Mouse (Mus musculus) megakaryocyte progenitor cell, adult 5-6 weeks (primary cell): Measurements from ENCODE around the gene H2-T3. TPM values are rescaled to one million over a fixed set of nuclear protein-coding genes. Genes with fewer than 3 reads are reported as not detected.
"Not testable (repeated sequence)": the region's sequence is repeated elsewhere in the genome, so short reads cannot be mapped to it uniquely, and the experiment has no call there.

Source experiments
- ATAC-seq: replicated peaks from 2 replicates; pipeline ENCODE4 v1.8.0; 2016; ENCODE audit warnings: mild to moderate bottlenecking, moderate TSS enrichment, inconsistent platforms; ENCODE audit not compliant: poor library complexity
- total RNA-seq, 2 experiments: library from RNA; stranded (forward) in 1 of 2; stranded (reverse) in 1 of 2; fragments of 157-497, 149-512 nt in 1 of 2; fragments of 200-1000 nt in 1 of 2; gene quantifications; 2 replicates each; pipeline versions ENCODE4 v1.2.3 to v1.2.4; 2015 to 2017

Gene H2-T3
- total RNA-seq, 2 experiments from 2014 or later, result not detected

GRCm38 (mm10) chr17:36179446-36179845 is 10.6 kb downstream of the H2-T3 start:
- not testable (repeated sequence) for ATAC-seq

- ATAC-seq, result peak; percentile 69
Observed at GRCm38 (mm10) chr17:36178938-36179337, 11.1 kb downstream of the H2-T3 start.

- not testable (repeated sequence) for ATAC-seq
Observed at GRCm38 (mm10) chr17:36176132-36176531, 14.0 kb downstream of the H2-T3 start.

- no peak for ATAC-seq
Observed at GRCm38 (mm10) chr17:36170287-36170814, 19.7 kb downstream of the H2-T3 start.

- ATAC-seq, result no peak
Observed at GRCm38 (mm10) chr17:36169753-36170152, 20.3 kb downstream of the H2-T3 start.

- not testable (repeated sequence) for ATAC-seq
Observed at GRCm38 (mm10) chr17:36169094-36169493, 21.0 kb downstream of the H2-T3 start.

- 0 out of 2 replicates have a peak, but pooled peaks have one; percentile 4 for ATAC-seq
Observed at GRCm38 (mm10) chr17:36168039-36168652, 21.9 kb downstream of the H2-T3 start, which contains the start of gene Gm8909. Gm8909 (minus strand) TSS chr17:36168537.

GRCm38 (mm10) chr17:36167306-36168038 is 22.6 kb downstream of the H2-T3 start:
- ATAC-seq, result peak; percentile 60

- not testable (repeated sequence) for ATAC-seq
Observed at GRCm38 (mm10) chr17:36166901-36167300, 23.2 kb downstream of the H2-T3 start.

GRCm38 (mm10) chr17:36161129-36162051 is 28.7 kb downstream of the H2-T3 start:
- peak; percentile 65 for ATAC-seq

- ATAC-seq, result not testable (repeated sequence)
Observed at GRCm38 (mm10) chr17:36158264-36158663, 31.8 kb downstream of the H2-T3 start.

GRCm38 (mm10) chr17:36157782-36158181 is 32.3 kb downstream of the H2-T3 start:
- 0 out of 2 replicates have a peak, but pooled peaks have one; percentile 27 for ATAC-seq

GRCm38 (mm10) chr17:36154271-36155149 is 35.6 kb downstream of the H2-T3 start:
- ATAC-seq, result no peak

GRCm38 (mm10) chr17:36151200-36151599 is 38.9 kb downstream of the H2-T3 start:
- not testable (repeated sequence) for ATAC-seq

GRCm38 (mm10) chr17:36148468-36148867 is 41.6 kb downstream of the H2-T3 start:
- ATAC-seq, result not testable (repeated sequence)

GRCm38 (mm10) chr17:36146937-36147336 is 43.1 kb downstream of the H2-T3 start:
- not testable (repeated sequence) for ATAC-seq

GRCm38 (mm10) chr17:36145861-36146156 is 44.3 kb downstream of the H2-T3 start:
- 0 out of 2 replicates have a peak, but pooled peaks have one; percentile 13 for ATAC-seq

GRCm38 (mm10) chr17:36145111-36145860 is 44.8 kb downstream of the H2-T3 start:
- ATAC-seq, result peak; percentile 70

- ATAC-seq, result not testable (repeated sequence)
Observed at GRCm38 (mm10) chr17:36136299-36136848, 53.7 kb downstream of the H2-T3 start.
